In the genomic region with DNA sequence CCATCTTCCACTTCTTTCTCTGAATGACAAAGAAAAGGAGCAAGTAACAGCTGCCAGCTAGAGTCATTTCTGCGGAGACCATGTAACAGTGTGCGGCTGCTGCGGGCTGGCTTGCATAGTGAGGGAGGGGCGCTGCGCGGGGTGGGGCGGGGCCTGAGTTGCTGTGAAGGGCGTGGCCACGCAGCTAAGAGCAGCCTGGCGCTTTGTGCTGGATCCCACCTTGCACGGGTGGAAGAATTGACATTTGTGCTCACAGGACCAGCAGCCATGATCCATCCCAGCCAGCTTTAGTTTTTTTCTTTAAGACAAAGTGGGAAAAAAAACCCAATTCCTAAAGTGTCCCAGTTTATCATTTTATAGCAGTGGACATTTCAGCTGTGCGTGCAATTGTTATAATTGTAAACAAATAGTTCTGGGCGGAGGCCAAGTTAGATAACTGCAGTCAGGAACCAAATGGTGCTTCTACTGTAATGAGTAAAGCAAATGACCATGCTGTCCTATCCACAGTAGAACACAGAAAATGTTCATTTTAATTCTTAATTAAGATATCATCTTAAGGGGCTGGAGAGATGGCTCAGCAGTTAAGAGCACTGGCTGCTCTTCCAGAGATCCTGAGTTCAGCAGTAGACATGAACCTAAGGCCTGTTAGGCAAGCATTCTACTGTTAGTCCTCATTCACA, we compare ENCODE assay signal across 7 mouse cellular contexts. TPM values are rescaled to one million over a fixed set of nuclear protein-coding genes. Genes with fewer than 3 reads are reported as not detected.
DNase-seq lines count a peak whose midpoint lies in the region; ATAC-seq lines count a peak whose summit lies in the region.

No protein-coding gene starts in this region.

- ATAC-seq in activated CD4-positive, CD25-positive, alpha-beta regulatory T cell, adult 4 months = peak; percentile 61
- ATAC-seq in heart, embryonic 13.5 days (ENCODE audit: extremely low read depth, insufficient number of reproducible peaks, low FRiP score, low TSS enrichment) = peak; percentile 89
- ATAC-seq in megakaryocyte, adult 5-6 weeks (ENCODE audit: poor library complexity, severe bottlenecking) = peak; percentile 82

- peak overlapping the region; percentile 32; the same call in 1 of the 2 replicates for H3K27ac ChIP-seq in heart, embryonic 13.5 days (replicated peaks)

- H3K36me3 ChIP-seq in heart, embryonic 13.5 days = peaks cover 6% of the 10 kb centered on the region; the same call in 1 of the 2 replicates

- no peaks in the 10 kb centered on the region for H3K27me3 ChIP-seq in heart, embryonic 13.5 days (replicated peaks)

- peak overlapping the region; percentile 69 for H3K4me2 ChIP-seq in heart, embryonic 13.5 days

- DNase-seq in ES-CJ7 (ENCODE audit: low read depth, low spot score) = peak; percentile 81
- peak; percentile 75 for DNase-seq in embryo, embryonic 9.5 days (ENCODE audit: extremely low spot score)
- DNase-seq in kidney, postnatal 14 days = peak; percentile 66
- DNase-seq in spleen, postnatal 4 days (ENCODE audit: low spot score in 2 of 2) = peak; percentile 46 to 78

- WGBS in heart, embryonic 13.5 days = 6% methylated on average over 13 of the region's 13 CpGs

- H3K4me3 ChIP-seq in heart, embryonic 13.5 days = peak overlapping the region; percentile 40

- peak overlapping the region; percentile 72 for H3K9ac ChIP-seq in heart, embryonic 13.5 days

- peaks cover 33% of the 10 kb centered on the region for H3K4me1 ChIP-seq in heart, embryonic 13.5 days

- H3K9me3 ChIP-seq in heart, embryonic 13.5 days = 0 out of 2 replicates have a peak, but pooled peaks cover 5% of the 10 kb centered on the region

RNA-seq across cellular contexts. Expression of gene Sertad2, which starts 18.4 kb away (rescaled TPM):
- 10 to 100 TPM; 12.1 to 12.2 TPM for polyA plus RNA-seq in activated CD4-positive, CD25-positive, alpha-beta regulatory T cell, adult 4 months (2017; shearing (Covaris generic))
- polyA plus RNA-seq in heart, embryonic 13.5 days (2015; fragmentation: Nextera tagmentation; extraction: Ambion mirVana) = 30.5 and 32.7 TPM in 2 replicates
- 9.1 and 9.7 TPM in 2 replicates for total RNA-seq in megakaryocyte, adult 5-6 weeks (2015)
- 6.9 and 7.0 TPM in 2 replicates for total RNA-seq in megakaryocyte, adult 5-6 weeks (2017)

Comparison
In these comparisons a context has a peak if more than half of its experiments do, and no peak if none do; other contexts are left out.
1. Peak in every context shown above with its lines: DNase-seq, ATAC-seq, H3K4me3 ChIP-seq and H3K27ac ChIP-seq.